Mouse (Mus musculus) frontal cortex, adult 2 months (tissue): ENCODE data around the gene Med8. TPM values are rescaled to one million over a fixed set of nuclear protein-coding genes. Genes with fewer than 3 reads are reported as not detected.

Experiments used
- DNase-seq, 2 experiments: peaks; one replicate each; pipeline ENCODE4 v3.0.0; 2022; ENCODE audit warnings: low spot score in 1 of 2; ENCODE audit errors: extremely low spot score in 1 of 2
- polyA plus RNA-seq: library from polyadenylated mRNA; depleted of rRNA; stranded (reverse); fragments of >200 nt; gene quantifications from 2 replicates; pipeline ENCODE4 v1.2.3, GENCODE M21; 2012; rRNA removed

The Med8 gene
- 52.1 and 56.8 TPM in 2 replicates for polyA plus RNA-seq

- DNase-seq, result peak; percentile 86 to 93
Measured at GRCm38 (mm10) chr4:118409142-118409900, at the start of gene Med8, which contains the start of gene Szt2. TSS of gene Med8 (plus strand) at chr4:118409337. TSS of gene Szt2 (minus strand) at chr4:118409273.

GRCm38 (mm10) chr4:118359896-118360720 is 49.0 kb upstream of the Med8 start:
- peak in 1 of 2 experiments; percentile 53 for DNase-seq

GRCm38 (mm10) chr4:118361451-118361850 is 47.7 kb upstream of the Med8 start:
- no peak for DNase-seq

GRCm38 (mm10) chr4:118362879-118363278 is 46.3 kb upstream of the Med8 start:
- no peak for DNase-seq

GRCm38 (mm10) chr4:118363985-118364384 is 45.2 kb upstream of the Med8 start:
- DNase-seq, result no peak

- no peak for DNase-seq
Measured at GRCm38 (mm10) chr4:118364641-118365040, 44.5 kb upstream of the Med8 start.

- DNase-seq, result no peak
Measured at GRCm38 (mm10) chr4:118365991-118366390, 43.1 kb upstream of the Med8 start.

- DNase-seq, result no peak
Measured at GRCm38 (mm10) chr4:118367551-118367950, 41.6 kb upstream of the Med8 start.

GRCm38 (mm10) chr4:118368616-118369015 is 40.5 kb upstream of the Med8 start:
- no peak for DNase-seq

GRCm38 (mm10) chr4:118371822-118372221 is 37.3 kb upstream of the Med8 start:
- no peak for DNase-seq

- no peak for DNase-seq
Measured at GRCm38 (mm10) chr4:118375999-118376398, 33.1 kb upstream of the Med8 start.

GRCm38 (mm10) chr4:118383271-118383670 is 25.9 kb upstream of the Med8 start:
- no peak for DNase-seq

GRCm38 (mm10) chr4:118387316-118387715 is 21.8 kb upstream of the Med8 start:
- no peak for DNase-seq

GRCm38 (mm10) chr4:118390146-118390545 is 19.0 kb upstream of the Med8 start:
- DNase-seq, result no peak

- no peak for DNase-seq
Measured at GRCm38 (mm10) chr4:118394505-118394904, 14.6 kb upstream of the Med8 start.

GRCm38 (mm10) chr4:118395289-118395688 is 13.8 kb upstream of the Med8 start:
- DNase-seq, result no peak

GRCm38 (mm10) chr4:118396433-118396832 is 12.7 kb upstream of the Med8 start:
- DNase-seq, result no peak

- no peak for DNase-seq
Measured at GRCm38 (mm10) chr4:118398400-118398799, 10.7 kb upstream of the Med8 start.

GRCm38 (mm10) chr4:118401421-118401820 is 7.7 kb upstream of the Med8 start:
- no peak for DNase-seq

GRCm38 (mm10) chr4:118401918-118402317 is 7.2 kb upstream of the Med8 start:
- no peak for DNase-seq

GRCm38 (mm10) chr4:118402701-118403100 is 6.4 kb upstream of the Med8 start:
- DNase-seq, result no peak

GRCm38 (mm10) chr4:118410871-118411270 is 1.7 kb downstream of the Med8 start:
- no peak for DNase-seq
